Mouse (Mus musculus) midbrain, embryonic 16.5 days (tissue): ENCODE results near the gene Akt1s1. TPM values are rescaled to one million over a fixed set of nuclear protein-coding genes. Genes with fewer than 3 reads are reported as not detected.
A peak's percentile ranks its signal among the peaks of the same experiment; 100 is the strongest.

ENCODE experiments used
- ATAC-seq: fragments of 200-750 bp; cut with Nextera tagmentation; 2 replicates; pipeline ENCODE4 v1.8.0; 2017; ENCODE audit warnings: moderate TSS enrichment
- H3K27ac ChIP-seq: fragments of 300-500 bp; sonication (generic); 2 replicates; pipeline ENCODE4 v1.5.1; 2014; ENCODE audit warnings: mild to moderate bottlenecking, low read length, mixed read lengths
- H3K27me3 ChIP-seq: fragments of 300-500 bp; sonication (generic); 2 replicates; pipeline ENCODE4 v1.6.1; 2014; ENCODE audit warnings: low read depth, low read length, mixed read lengths; ENCODE audit not compliant: control insufficient read depth, insufficient read depth
- H3K36me3 ChIP-seq: fragments of 300-500 bp; sonication (generic); 2 replicates; pipeline ENCODE4 v1.6.1; 2014; ENCODE audit warnings: mild to moderate bottlenecking, low read length, moderate library complexity, mixed read lengths; ENCODE audit not compliant: control insufficient read depth, insufficient read depth
- H3K4me1 ChIP-seq: fragments of 300-500 bp; sonication (generic); 2 replicates; pipeline ENCODE4 v1.6.1; 2014; ENCODE audit warnings: mild to moderate bottlenecking, low read length, mixed read lengths; ENCODE audit not compliant: control insufficient read depth, insufficient read depth
- H3K4me2 ChIP-seq: fragments of 300-500 bp; sonication (generic); 2 replicates; pipeline ENCODE4 v1.6.1; 2014; ENCODE audit warnings: mild to moderate bottlenecking, low read length, mixed read lengths
- H3K4me3 ChIP-seq: fragments of 300-500 bp; sonication (generic); 2 replicates; pipeline ENCODE4 v1.5.1; 2014; ENCODE audit warnings: low read depth, mild to moderate bottlenecking, low read length, moderate library complexity, mixed read lengths
- H3K9ac ChIP-seq: fragments of 300-500 bp; sonication (generic); 2 replicates; pipeline ENCODE4 v1.6.1; 2014; ENCODE audit warnings: low read depth, low read length, mixed read lengths
- H3K9me3 ChIP-seq: fragments of 300-500 bp; sonication (generic); replicated peaks from 2 replicates; pipeline ENCODE4 v1.6.1; 2014; ENCODE audit warnings: mild to moderate bottlenecking, low read length, mixed read lengths; ENCODE audit not compliant: control insufficient read depth, poor library complexity, severe bottlenecking
- WGBS: fragments of 180-500 bp; shearing (Covaris S2); extraction: QIAGEN DNeasy Blood & Tissue Kit; methylation state at CpG from one replicate; pipeline ENCODE4 v1.1.7; 2014; 5-methylcytosine and 5-hydroxymethylcytosine counted together
- polyA plus RNA-seq: library from polyadenylated mRNA; unstranded; fragments of >200 nt; fragmentation: Nextera tagmentation; extraction: Ambion mirVana; gene quantifications from 2 replicates; pipeline ENCODE4 v1.2.1, GENCODE M21; 2015

Gene Akt1s1
- polyA plus RNA-seq, 1 experiment from 2014 or later, result 83.2 TPM

GRCm38 (mm10) chr7:44854356-44855031 is 5.7 kb downstream of the Akt1s1 start:
- Histone ChIP-seq H3K27ac (peak overlapping the region; percentile 76), H3K27me3 (no peaks in the 10 kb centered on the region), H3K4me1 (peaks cover 36% of the 10 kb centered on the region), H3K9me3 (no peaks in the 10 kb centered on the region), H3K4me2 (peak overlapping the region; percentile 63), H3K36me3 (peaks cover 6% of the 10 kb centered on the region; the same call in 1 of the 2 replicates), H3K9ac (peak overlapping the region; percentile 58), H3K4me3 (peak overlapping the region; percentile 41)
- no peak for ATAC-seq
- WGBS, result 2% methylated on average over 45 of the region's 45 CpGs

GRCm38 (mm10) chr7:44855036-44855435 is 6.2 kb downstream of the Akt1s1 start:
- no peak for ATAC-seq
- Histone ChIP-seq H3K4me1 (peaks cover 36% of the 10 kb centered on the region), H3K27me3 (no peaks in the 10 kb centered on the region), H3K4me2 (peak overlapping the region; percentile 63), H3K9ac (peak overlapping the region; percentile 58), H3K36me3 (peaks cover 6% of the 10 kb centered on the region; the same call in 1 of the 2 replicates), H3K27ac (peak overlapping the region; percentile 76), H3K9me3 (no peaks in the 10 kb centered on the region), H3K4me3 (peak overlapping the region; percentile 41)
- WGBS, result 42% methylated on average over 10 of the region's 10 CpGs

DNA sequence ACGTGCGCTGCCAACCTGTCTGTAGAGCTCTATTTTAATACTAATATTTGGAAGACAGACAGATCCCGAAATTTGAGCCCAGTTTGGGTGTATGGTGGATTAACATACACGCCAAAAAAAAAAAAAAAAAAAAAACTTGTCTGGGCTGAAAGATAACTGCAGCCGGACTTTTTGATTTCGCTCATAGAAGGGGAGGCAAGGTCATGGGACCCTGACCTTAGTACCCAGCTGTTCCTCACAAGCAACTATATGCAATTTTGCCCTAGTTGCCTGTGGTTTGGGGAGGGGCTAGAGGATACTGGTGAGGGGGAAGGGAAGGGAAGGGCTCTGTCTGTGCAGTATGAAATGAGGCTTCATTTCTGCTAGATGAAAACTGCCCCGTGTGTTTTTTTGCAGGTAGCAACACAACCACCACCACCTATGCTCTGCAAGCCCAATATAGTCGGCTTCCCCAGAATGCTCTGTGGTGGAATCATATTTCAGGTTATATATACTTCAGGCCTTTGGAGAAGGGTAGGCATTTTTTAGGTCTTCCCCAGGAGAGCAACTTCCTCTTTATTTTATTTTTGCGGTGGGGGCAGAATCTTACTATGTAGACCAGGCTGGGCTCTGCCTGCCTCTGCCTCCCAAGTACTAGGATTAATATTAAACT is 7.6 kb downstream of the Akt1s1 start:
- peak overlapping the region; percentile 78 for H3K4me3 ChIP-seq
- H3K9me3 ChIP-seq, result no peaks in the 10 kb centered on the region
- peaks cover 6% of the 10 kb centered on the region; the same call in 1 of the 2 replicates for H3K36me3 ChIP-seq
- peak overlapping the region; percentile 96 for H3K27ac ChIP-seq
- peak; percentile 7; the same call in 1 of the 2 replicates for ATAC-seq
- H3K4me1 ChIP-seq, result peaks cover 28% of the 10 kb centered on the region
- H3K4me2 ChIP-seq, result peak overlapping the region; percentile 70
- H3K27me3 ChIP-seq, result no peaks in the 10 kb centered on the region
- 71% methylated on average over 9 of the region's 9 CpGs for WGBS
- H3K9ac ChIP-seq, result no peak overlapping the region; the same call in 1 of the 2 replicates

GRCm38 (mm10) chr7:44857042-44857552 is 8.3 kb downstream of the Akt1s1 start, which contains the start of gene Pnkp:
Pnkp (plus strand) TSS chr7:44857139.
- H3K27me3 ChIP-seq, result no peaks in the 10 kb centered on the region
- H3K9me3 ChIP-seq, result no peaks in the 10 kb centered on the region
- H3K4me3 ChIP-seq, result peak within 1 kb of the TSS; percentile 78
- H3K4me2 ChIP-seq, result peak within 1 kb of the TSS; percentile 70
- peak; percentile 77 for ATAC-seq
- H3K4me1 ChIP-seq, result peaks cover 28% of the 10 kb centered on the region
- peak within 1 kb of the TSS; percentile 96 for H3K27ac ChIP-seq
- H3K36me3 ChIP-seq, result peaks cover 9% of the 10 kb centered on the region; the same call in 1 of the 2 replicates
- under 1% methylated on average over 32 of the region's 32 CpGs for WGBS
- peak within 1 kb of the TSS; percentile 84 for H3K9ac ChIP-seq

DNA sequence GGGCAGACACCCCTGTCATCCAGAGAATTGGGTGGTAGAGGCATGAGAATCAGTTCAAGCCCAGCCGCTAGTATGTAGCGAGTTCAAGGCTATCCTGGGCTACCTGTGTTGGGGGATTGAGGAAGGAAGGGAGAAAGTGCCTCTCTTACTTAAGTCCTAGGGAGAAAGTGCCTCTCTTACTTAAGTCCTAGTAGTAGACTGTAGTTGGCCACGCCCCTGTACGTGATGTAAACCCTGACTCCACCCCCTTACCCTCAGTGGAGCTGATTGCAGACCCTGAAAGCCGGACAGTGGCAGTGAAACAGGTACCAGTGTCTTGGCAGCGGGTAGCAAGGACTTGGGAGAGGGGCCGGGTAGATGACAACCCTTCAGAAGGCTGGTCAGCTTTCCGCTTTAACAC is 9.1 kb downstream of the Akt1s1 start:
- Histone ChIP-seq H3K36me3 (peaks cover 11% of the 10 kb centered on the region), H3K9me3 (no peaks in the 10 kb centered on the region), H3K4me1 (peaks cover 28% of the 10 kb centered on the region), H3K4me2 (peak overlapping the region; percentile 70), H3K4me3 (peak overlapping the region; percentile 78), H3K9ac (peak overlapping the region; percentile 84), H3K27ac (peak overlapping the region; percentile 96), H3K27me3 (no peaks in the 10 kb centered on the region)
- ATAC-seq, result no peak
- 26% methylated on average over 8 of the region's 8 CpGs for WGBS

DNA sequence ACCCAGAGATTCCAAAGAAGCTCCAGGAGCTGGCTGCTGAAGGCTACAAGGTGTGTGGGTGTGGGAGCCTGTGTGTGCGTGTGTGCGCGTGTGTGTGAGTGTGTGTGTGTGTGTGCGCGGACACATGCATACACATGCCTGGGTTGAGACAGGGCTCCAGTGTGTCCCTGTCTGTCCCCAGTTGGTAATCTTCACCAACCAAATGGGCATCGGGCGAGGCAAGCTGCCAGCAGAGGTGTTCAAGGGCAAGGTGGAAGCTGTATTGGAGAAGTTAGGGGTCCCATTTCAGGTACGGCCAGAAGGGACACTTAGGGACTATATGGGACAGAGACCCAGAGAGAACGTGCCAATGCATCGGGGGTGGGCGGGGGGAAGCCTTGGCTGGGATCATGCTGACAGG is 11.1 kb downstream of the Akt1s1 start:
- Histone ChIP-seq H3K4me2 (no peak overlapping the region), H3K27ac (no peak overlapping the region), H3K9ac (no peak overlapping the region), H3K4me1 (peaks cover 22% of the 10 kb centered on the region), H3K9me3 (no peaks in the 10 kb centered on the region), H3K36me3 (peaks cover 30% of the 10 kb centered on the region), H3K4me3 (no peak overlapping the region), H3K27me3 (no peaks in the 10 kb centered on the region)
- WGBS, result 90% methylated on average over 11 of the region's 11 CpGs
- no peak for ATAC-seq

DNA sequence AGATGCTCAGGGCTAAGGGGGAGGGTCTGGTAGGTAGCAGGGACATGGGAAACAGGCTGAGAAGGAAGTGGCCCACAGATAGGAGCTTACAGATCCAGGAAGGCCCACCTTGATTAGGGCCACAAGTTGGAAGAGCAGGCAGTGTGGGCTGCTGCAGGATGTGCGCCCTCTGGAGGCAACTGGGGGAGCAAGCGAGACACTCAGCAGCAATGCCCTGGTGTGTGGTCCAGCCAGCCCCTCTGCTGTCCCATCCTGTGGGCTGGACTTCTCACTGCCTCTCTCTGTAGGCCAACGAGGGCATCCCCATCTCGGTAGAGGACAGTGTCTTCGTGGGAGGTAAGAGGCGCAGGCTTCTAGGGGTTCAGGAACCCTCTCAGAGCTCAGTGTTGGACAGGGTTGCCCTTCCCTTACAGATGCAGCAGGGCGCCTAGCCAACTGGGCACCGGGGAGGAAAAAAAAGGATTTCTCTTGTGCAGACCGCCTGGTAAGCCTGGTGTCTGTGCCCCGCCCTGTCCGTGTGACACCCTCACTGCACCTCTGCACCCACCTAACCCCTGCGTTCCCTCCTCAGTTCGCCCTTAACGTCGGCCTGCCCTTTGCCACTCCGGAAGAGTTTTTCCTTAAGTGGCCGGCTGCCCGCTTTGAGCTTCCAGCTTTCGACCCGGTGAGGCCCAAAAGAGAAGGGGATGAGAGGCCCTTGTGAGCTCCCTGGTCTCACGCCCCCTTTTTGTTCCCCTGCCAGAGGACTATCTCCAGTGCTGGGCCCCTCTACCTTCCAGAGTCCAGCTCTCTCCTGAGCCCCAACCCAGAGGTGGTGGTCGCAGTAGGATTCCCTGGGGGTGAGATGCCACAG is 12.0 kb downstream of the Akt1s1 start:
- Histone ChIP-seq H3K4me2 (no peak overlapping the region), H3K4me3 (no peak overlapping the region), H3K4me1 (peaks cover 28% of the 10 kb centered on the region), H3K27ac (peak overlapping the region; percentile 6; the same call in 1 of the 2 replicates), H3K27me3 (no peaks in the 10 kb centered on the region), H3K9ac (no peak overlapping the region), H3K9me3 (no peaks in the 10 kb centered on the region), H3K36me3 (peaks cover 36% of the 10 kb centered on the region)
- ATAC-seq, result no peak
- 51% methylated on average over 22 of the region's 22 CpGs for WGBS

- Histone ChIP-seq H3K4me3 (no peak overlapping the region), H3K36me3 (peaks cover 38% of the 10 kb centered on the region), H3K9me3 (no peaks in the 10 kb centered on the region), H3K27me3 (no peaks in the 10 kb centered on the region), H3K4me1 (peaks cover 33% of the 10 kb centered on the region), H3K27ac (no peak overlapping the region), H3K9ac (no peak overlapping the region), H3K4me2 (no peak overlapping the region)
- 81% methylated on average over 14 of the region's 14 CpGs for WGBS
- ATAC-seq, result no peak
These were observed 12.6 kb downstream of the Akt1s1 start for GRCm38 (mm10) chr7:44861429-44861816.
